Mouse (Mus musculus) heart, postnatal 0 days (tissue): ENCODE measurements at regions not wholly inside any gene's neighbourhood (a gene's known extent, or its start where the extent isn't known, plus 50 kb on each side); places are given as distances from the start of the nearest gene placed in this dataset.

Experiments
- ATAC-seq: fragments of 200-750 bp; cut with Nextera tagmentation; 2 replicates; pipeline ENCODE4 v1.8.0; 2017; ENCODE audit warnings: low read depth, moderate number of reproducible peaks, moderate library complexity; ENCODE audit not compliant: insufficient read depth
- DNase-seq: peaks from one replicate; pipeline ENCODE4 v3.0.0-alpha.2; 2016; ENCODE audit warnings: low spot score
- H3K27ac ChIP-seq: fragments of 300-500 bp; sonication (generic); 2 replicates; pipeline ENCODE4 v1.5.1; 2014; ENCODE audit warnings: low read depth, mild to moderate bottlenecking
- H3K27me3 ChIP-seq: fragments of 300-500 bp; sonication (generic); 2 replicates; pipeline ENCODE4 v1.6.1; 2014; ENCODE audit warnings: low read length, mixed read lengths; ENCODE audit not compliant: control insufficient read depth, insufficient read depth
- H3K36me3 ChIP-seq: fragments of 300-500 bp; sonication (generic); replicated peaks from 2 replicates; pipeline ENCODE4 v1.6.1; 2014; ENCODE audit warnings: low read length, mixed read lengths; ENCODE audit not compliant: control insufficient read depth, insufficient read depth
- H3K4me1 ChIP-seq: fragments of 300-500 bp; sonication (generic); 2 replicates; pipeline ENCODE4 v1.6.1; 2014; ENCODE audit warnings: antibody characterized with exemption; ENCODE audit not compliant: control insufficient read depth, insufficient read depth
- H3K4me2 ChIP-seq: fragments of 300-500 bp; sonication (generic); 2 replicates; pipeline ENCODE4 v1.6.1; 2014; ENCODE audit warnings: low read depth, mild to moderate bottlenecking, low read length, moderate library complexity
- H3K4me3 ChIP-seq: fragments of 300-500 bp; sonication (generic); 2 replicates; pipeline ENCODE4 v1.5.1; 2014; ENCODE audit warnings: low read depth, low read length
- H3K9ac ChIP-seq: fragments of 300-500 bp; sonication (generic); replicated peaks from 2 replicates; pipeline ENCODE4 v1.6.1; 2014; ENCODE audit warnings: low read depth, low read length, mixed read lengths
- H3K9me3 ChIP-seq: fragments of 300-500 bp; sonication (generic); replicated peaks from 2 replicates; pipeline ENCODE4 v1.6.1; 2016; ENCODE audit warnings: low read length; ENCODE audit not compliant: control insufficient read depth
- CTCF ChIP-seq: IDR thresholded peaks from 2 replicates; pipeline ENCODE4 v1.5.1; 2016; ENCODE audit warnings: antibody characterized with exemption, control low read depth, low read depth
- EP300 ChIP-seq: IDR thresholded peaks from 2 replicates; pipeline ENCODE4 v1.6.1; 2016; ENCODE audit warnings: antibody characterized with exemption, low read depth
- WGBS: fragments of 180-500 bp; shearing (Covaris S2); extraction: QIAGEN DNeasy Blood & Tissue Kit; methylation state at CpG from one replicate; pipeline ENCODE4 v1.1.7; 2014; 5-methylcytosine and 5-hydroxymethylcytosine counted together

- Histone ChIP-seq H3K27ac (no peak overlapping the region), H3K4me2 (no peak overlapping the region), H3K9ac (no peak overlapping the region), H3K36me3 (no peaks in the 10 kb centered on the region), H3K4me1 (peaks cover 10% of the 10 kb centered on the region), H3K9me3 (no peaks in the 10 kb centered on the region), H3K4me3 (no peak overlapping the region), H3K27me3 (no peaks in the 10 kb centered on the region)
- no peak for ATAC-seq
- no peak for DNase-seq
- TF ChIP-seq EP300 (no peak), CTCF (no peak)
- 64% methylated on average over 4 of the region's 4 CpGs for WGBS
Observed at GRCm38 (mm10) chr9:63087195-63087594, 61.6 kb downstream of the Skor1 start.

- ATAC-seq (no peak), DNase-seq (no peak)
- Histone ChIP-seq H3K9ac (no peak overlapping the region), H3K27ac (no peak overlapping the region), H3K9me3 (no peaks in the 10 kb centered on the region), H3K4me3 (no peak overlapping the region), H3K4me1 (peaks cover 10% of the 10 kb centered on the region), H3K27me3 (no peaks in the 10 kb centered on the region), H3K4me2 (no peak overlapping the region), H3K36me3 (no peaks in the 10 kb centered on the region)
- WGBS, result 74% methylated on average over 1 of the region's 1 CpGs
- TF ChIP-seq CTCF (no peak), EP300 (no peak)
Observed at GRCm38 (mm10) chr9:63086671-63087070, 62.1 kb downstream of the Skor1 start.

DNA sequence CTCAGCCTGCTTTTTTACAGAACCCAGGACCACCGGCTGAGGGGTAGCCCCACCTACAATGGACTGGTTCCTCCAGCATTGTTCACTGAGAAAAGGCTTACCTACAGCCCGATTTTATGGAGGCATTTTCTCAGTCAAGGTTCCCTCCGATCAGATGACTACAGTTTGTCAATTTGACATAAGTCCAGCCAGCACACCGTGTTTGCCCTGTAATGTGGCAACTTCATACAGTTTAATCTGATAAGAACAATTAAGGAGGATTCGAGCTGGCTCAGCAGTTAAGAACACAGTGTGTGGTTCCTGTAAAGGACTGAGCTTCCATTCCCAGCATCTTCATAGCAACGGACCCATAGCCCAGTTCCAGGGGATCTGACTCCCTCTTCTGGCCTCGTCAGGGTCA is 65.9 kb downstream of the Skor1 start:
- H3K4me2 ChIP-seq, result no peak overlapping the region
- no peaks in the 10 kb centered on the region for H3K9me3 ChIP-seq
- 89% methylated on average over 7 of the region's 7 CpGs for WGBS
- H3K4me1 ChIP-seq, result no peaks in the 10 kb centered on the region
- H3K4me3 ChIP-seq, result no peak overlapping the region
- DNase-seq (no peak), ATAC-seq (no peak)
- no peaks in the 10 kb centered on the region for H3K27me3 ChIP-seq
- no peak for TF ChIP-seq CTCF
- no peaks in the 10 kb centered on the region for H3K36me3 ChIP-seq
- no peak overlapping the region for H3K27ac ChIP-seq
- H3K9ac ChIP-seq, result no peak overlapping the region

DNA sequence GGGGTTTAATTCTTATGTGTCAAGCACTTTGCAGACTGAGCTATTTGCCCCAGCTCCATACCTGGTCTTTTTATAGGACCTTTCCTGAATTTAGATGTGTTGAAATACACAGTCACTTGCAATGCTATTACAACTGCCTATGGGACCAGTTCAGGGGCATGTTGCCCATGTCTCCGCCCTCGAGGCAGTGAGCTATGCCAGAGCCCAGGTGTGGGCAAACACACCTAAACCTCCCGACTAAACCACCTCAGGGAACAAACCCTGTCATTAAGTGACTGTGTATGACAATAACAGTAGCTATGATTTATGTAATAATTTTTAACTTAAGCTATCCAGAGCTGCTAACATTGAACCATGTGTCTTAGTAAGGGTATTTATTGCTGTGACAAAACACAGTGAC is 66.5 kb downstream of the Skor1 start:
- Histone ChIP-seq H3K27ac (no peak overlapping the region), H3K4me3 (no peak overlapping the region), H3K27me3 (no peaks in the 10 kb centered on the region), H3K9ac (no peak overlapping the region), H3K9me3 (no peaks in the 10 kb centered on the region), H3K4me2 (no peak overlapping the region), H3K4me1 (no peaks in the 10 kb centered on the region), H3K36me3 (no peaks in the 10 kb centered on the region)
- 86% methylated on average over 3 of the region's 3 CpGs for WGBS
- no peak for DNase-seq
- TF ChIP-seq CTCF (no peak), EP300 (no peak)
- no peak for ATAC-seq

- H3K9me3 ChIP-seq, result no peaks in the 10 kb centered on the region
- no peak overlapping the region for H3K27ac ChIP-seq
- DNase-seq (no peak), ATAC-seq (no peak)
- H3K4me1 ChIP-seq, result peaks cover 3% of the 10 kb centered on the region; the same call in 1 of the 2 replicates
- no peak overlapping the region for H3K9ac ChIP-seq
- no peak overlapping the region for H3K4me3 ChIP-seq
- 86% methylated on average over 5 of the region's 5 CpGs for WGBS
- H3K36me3 ChIP-seq, result no peaks in the 10 kb centered on the region
- TF ChIP-seq CTCF, result no peak
- no peak for TF ChIP-seq EP300
- no peaks in the 10 kb centered on the region for H3K27me3 ChIP-seq
- H3K4me2 ChIP-seq, result no peak overlapping the region
Observed at GRCm38 (mm10) chr9:63080406-63080805, 68.4 kb downstream of the Skor1 start.

DNA sequence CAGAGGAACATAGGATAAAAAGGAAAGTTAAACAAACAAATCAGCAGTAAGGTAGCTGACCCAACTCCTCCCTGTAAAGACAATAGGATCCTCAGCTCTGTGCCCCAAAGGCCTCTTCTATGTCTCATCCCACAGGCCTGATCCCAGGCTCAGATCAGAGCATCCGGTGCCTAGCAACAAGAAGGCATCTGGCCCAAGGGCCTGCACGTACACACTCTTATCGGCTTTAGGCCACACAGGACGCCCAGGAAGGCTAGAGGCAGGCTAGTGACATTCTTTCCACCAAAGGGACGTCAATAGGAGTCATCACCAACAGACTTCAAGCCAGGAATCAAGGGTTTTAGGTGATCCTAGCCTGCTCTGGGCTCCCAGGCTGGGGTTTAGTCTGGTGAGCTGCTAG is 73.5 kb downstream of the Skor1 start:
- Histone ChIP-seq H3K27ac (peak overlapping the region; percentile 44; the same call in 1 of the 2 replicates), H3K9ac (no peak overlapping the region), H3K4me3 (no peak overlapping the region), H3K27me3 (no peaks in the 10 kb centered on the region), H3K4me1 (peaks cover 23% of the 10 kb centered on the region; the same call in 1 of the 2 replicates), H3K4me2 (no peak overlapping the region), H3K36me3 (no peaks in the 10 kb centered on the region), H3K9me3 (no peaks in the 10 kb centered on the region)
- 11% methylated on average over 5 of the region's 5 CpGs for WGBS
- ATAC-seq (peak; percentile 81), DNase-seq (peak; percentile 64)
- no peak for TF ChIP-seq EP300
- TF ChIP-seq CTCF, result no peak
